Mouse (Mus musculus): ENCODE results near the gene Hist1h3g. TPM values are rescaled to one million over a fixed set of nuclear protein-coding genes. Genes with fewer than 3 reads are reported as not detected.

Hist1h3g gene
- polyA plus RNA-seq, 1 experiment from 2014 or later: 3.5 TPM

DNA sequence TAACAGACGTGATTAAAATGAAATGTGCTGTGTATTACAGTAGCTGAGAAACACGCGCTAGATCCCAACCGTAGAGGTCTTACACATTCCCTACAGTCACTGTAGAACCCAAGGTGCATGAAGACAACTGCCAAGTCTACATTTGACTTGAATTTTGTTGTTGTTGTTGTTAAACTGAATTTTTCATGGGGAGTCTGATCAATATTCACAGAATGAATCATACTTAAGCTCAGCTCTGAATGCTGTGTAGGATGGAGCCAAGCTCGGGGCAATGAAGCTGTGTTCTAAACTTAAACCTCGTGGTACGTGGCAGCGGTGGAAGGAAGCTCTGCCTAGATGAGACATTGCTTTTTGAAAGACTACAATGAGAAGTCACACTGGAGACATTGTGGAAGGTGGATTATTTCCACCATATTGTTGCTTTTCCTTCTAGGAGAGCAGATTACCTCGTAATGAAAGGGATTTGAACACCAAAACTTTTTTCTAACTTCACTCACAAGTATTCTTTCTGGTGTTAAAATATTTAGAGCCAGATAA, 33.1 kb upstream of the Hist1h3g start:
- no peaks in the 10 kb centered on the region for H3K9me3 ChIP-seq
- WGBS: 28% methylated on average over 9 of the region's 9 CpGs
- H3K4me3 ChIP-seq: peak overlapping the region; percentile 55
- no peaks in the 10 kb centered on the region for H3K27me3 ChIP-seq (ENCODE audit: insufficient read depth, poor library complexity, severe bottlenecking)
- no peak for DNase-seq (ENCODE audit: low spot score)
- peaks cover 24% of the 10 kb centered on the region for H3K4me1 ChIP-seq
- H3K36me3 ChIP-seq: no peaks in the 10 kb centered on the region
- H3K27ac ChIP-seq: no peak overlapping the region

GRCm38 (mm10) chr13:23502916-23503315, 32.3 kb upstream of the Hist1h3g start:
- Histone ChIP-seq H3K27ac (no peak overlapping the region), H3K4me3 (no peak overlapping the region), H3K27me3 (ENCODE audit: insufficient read depth, poor library complexity, severe bottlenecking) (no peaks in the 10 kb centered on the region), H3K4me1 (peaks cover 28% of the 10 kb centered on the region), H3K9me3 (no peaks in the 10 kb centered on the region), H3K36me3 (no peaks in the 10 kb centered on the region)
- DNase-seq (ENCODE audit: low spot score): no peak
- 43% methylated on average over 4 of the region's 4 CpGs for WGBS

DNA sequence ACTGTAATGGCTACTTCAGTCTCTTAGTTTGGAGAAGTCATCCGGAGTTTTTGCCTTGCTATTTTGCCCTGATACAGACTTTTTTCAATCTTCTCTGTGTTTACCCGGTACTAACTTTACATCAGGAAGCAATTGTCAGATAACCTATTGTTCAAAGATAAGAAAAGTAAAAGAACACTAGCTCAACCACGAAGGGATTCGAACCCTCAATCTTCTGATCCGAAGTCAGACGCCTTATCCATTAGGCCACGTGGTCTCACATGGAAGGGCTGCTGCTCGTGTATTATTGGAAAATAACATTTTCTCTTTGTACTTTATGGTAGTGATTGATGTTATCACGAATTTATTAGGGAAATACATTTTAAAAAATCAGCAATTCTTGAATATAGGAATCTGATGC, 31.4 kb upstream of the Hist1h3g start:
- H3K27ac ChIP-seq: no peak overlapping the region
- DNase-seq (ENCODE audit: low spot score): no peak
- under 1% methylated on average over 9 of the region's 9 CpGs for WGBS
- H3K4me3 ChIP-seq: peak overlapping the region; percentile 40
- H3K9me3 ChIP-seq: no peaks in the 10 kb centered on the region
- peaks cover 28% of the 10 kb centered on the region for H3K4me1 ChIP-seq
- H3K27me3 ChIP-seq (ENCODE audit: insufficient read depth, poor library complexity, severe bottlenecking): no peaks in the 10 kb centered on the region
- no peaks in the 10 kb centered on the region for H3K36me3 ChIP-seq

DNA sequence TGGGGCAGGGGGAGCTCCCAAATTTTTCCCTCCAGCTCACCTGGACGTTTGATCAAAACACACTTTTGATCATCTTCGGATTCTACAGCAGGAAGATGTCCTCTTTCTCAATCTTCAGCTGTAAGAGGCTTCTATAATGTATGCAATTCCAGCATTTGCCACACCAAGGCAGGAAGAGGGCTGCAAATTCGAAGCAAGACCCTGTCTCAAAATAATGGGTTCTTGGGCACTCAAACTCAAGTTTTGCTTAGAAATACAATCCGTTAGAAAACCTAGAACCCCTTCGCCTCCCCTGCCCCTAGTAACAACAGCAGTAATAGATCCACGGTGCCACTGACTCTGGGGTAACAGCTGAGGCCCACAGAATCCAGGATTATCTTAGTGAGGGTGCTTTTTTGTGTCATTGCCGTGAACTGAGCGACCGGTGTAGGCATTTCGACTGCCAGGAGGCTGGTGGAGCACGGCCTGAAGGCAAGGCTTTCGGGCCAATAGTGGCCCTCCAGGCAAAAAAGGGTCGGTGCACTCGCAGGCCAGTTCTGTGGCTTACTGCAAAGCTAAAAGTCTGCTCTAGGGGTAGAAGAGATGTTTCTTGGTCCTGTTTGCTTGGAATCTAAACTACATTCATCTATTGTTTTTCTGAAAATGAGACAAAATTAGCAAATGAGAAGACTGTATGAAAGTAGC, 29.4 kb upstream of the Hist1h3g start:
- H3K4me1 ChIP-seq: peaks cover 38% of the 10 kb centered on the region
- H3K27ac ChIP-seq: peak overlapping the region; percentile 76
- H3K27me3 ChIP-seq (ENCODE audit: insufficient read depth, poor library complexity, severe bottlenecking): no peaks in the 10 kb centered on the region
- peak overlapping the region; percentile 64 for H3K4me3 ChIP-seq
- WGBS: 3% methylated on average over 14 of the region's 14 CpGs
- no peaks in the 10 kb centered on the region for H3K9me3 ChIP-seq
- no peaks in the 10 kb centered on the region for H3K36me3 ChIP-seq
- DNase-seq (ENCODE audit: low spot score): peak; percentile 86

DNA sequence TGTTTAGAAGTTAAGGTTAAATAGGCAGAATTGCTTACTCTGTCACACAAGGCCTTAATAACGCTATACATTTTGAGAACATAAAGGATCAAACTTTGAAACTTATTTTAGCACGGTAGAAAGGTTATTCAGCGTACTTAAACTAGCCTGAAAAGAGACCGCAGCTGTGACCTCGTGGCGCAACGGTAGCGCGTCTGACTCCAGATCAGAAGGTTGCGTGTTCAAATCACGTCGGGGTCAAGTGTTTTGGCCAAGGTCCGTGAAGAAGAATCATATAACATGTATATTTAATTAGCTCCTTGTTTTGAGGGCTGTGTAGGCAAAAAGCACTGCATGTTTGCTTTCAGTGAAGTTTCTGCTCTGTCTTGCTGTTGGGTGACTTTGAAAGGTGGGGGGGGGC, 28.9 kb upstream of the Hist1h3g start:
- H3K4me1 ChIP-seq: peaks cover 38% of the 10 kb centered on the region

DNA sequence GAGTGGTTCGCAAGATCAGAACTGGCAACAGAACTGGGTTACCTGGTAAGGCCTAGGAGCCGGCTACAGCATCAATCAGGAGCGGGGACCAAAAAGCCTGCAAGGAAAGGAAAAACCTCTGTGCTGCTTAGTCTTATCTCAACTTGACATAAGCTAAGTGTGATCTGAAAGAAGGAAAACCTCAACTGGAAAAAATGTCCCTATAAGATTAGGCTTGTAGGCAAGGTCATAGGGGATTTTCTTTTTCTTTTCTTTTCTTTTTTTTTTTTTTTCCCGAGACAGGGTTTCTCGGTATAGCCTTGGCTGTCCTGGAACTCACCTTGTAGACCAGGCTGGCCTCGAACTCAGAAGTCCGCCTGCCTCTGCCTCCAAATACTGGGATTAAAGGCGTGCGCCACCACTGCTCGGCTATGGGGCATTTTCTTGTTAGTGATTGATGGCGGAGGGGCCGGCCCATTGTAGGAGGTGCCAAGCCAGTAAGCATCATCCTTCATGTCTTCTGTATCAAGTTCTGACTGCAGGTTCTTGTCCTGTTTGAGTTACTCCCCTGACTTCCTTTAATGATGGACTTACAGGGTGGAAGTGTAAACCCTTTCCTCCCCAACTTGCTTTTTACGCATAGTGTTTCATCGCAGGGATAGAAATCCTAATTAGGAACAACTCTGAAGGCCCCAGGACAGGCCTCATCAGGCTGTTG, 28.3 kb upstream of the Hist1h3g start:
- Histone ChIP-seq H3K4me3 (peak overlapping the region; percentile 64), H3K27me3 (ENCODE audit: insufficient read depth, poor library complexity, severe bottlenecking) (no peaks in the 10 kb centered on the region), H3K27ac (peak overlapping the region; percentile 62), H3K4me1 (peaks cover 38% of the 10 kb centered on the region), H3K9me3 (no peaks in the 10 kb centered on the region), H3K36me3 (no peaks in the 10 kb centered on the region)
- peak; percentile 92 for DNase-seq (ENCODE audit: low spot score)
- WGBS: 10% methylated on average over 14 of the region's 14 CpGs

More for the DNA sequence above, 28.9 kb upstream of the Hist1h3g start:
- H3K27ac ChIP-seq: peak overlapping the region; percentile 76; the same call in 1 of the 2 replicates
- H3K27me3 ChIP-seq (ENCODE audit: insufficient read depth, poor library complexity, severe bottlenecking): no peaks in the 10 kb centered on the region
- peak; percentile 85 for DNase-seq (ENCODE audit: low spot score)
- peak overlapping the region; percentile 64 for H3K4me3 ChIP-seq
- H3K36me3 ChIP-seq: no peaks in the 10 kb centered on the region
- H3K9me3 ChIP-seq: no peaks in the 10 kb centered on the region
- WGBS: under 1% methylated on average over 13 of the region's 13 CpGs

DNA sequence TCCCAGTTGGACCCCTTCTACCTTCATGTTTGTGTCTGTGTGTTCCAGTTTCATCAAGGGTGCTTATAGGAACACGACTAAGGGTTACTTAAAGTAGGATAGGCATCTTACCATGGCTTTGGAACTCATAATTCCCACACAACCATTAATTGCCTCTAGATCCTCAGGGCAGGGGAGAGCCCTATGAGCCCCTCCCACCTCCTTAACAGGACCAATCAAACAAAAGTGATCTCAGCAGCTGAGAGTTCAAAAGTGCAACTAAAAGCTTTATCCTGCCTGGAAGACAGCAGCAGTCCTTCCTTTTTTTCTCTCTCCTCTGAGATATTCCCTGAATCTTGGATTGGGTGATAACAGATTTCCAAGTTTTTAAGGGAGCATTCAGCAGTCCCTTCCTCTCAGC, 25.1 kb upstream of the Hist1h3g start:
- no peak overlapping the region for H3K4me3 ChIP-seq
- no peak overlapping the region for H3K27ac ChIP-seq
- WGBS: 31% methylated on average over 1 of the region's 1 CpGs
- H3K9me3 ChIP-seq: no peaks in the 10 kb centered on the region
- H3K27me3 ChIP-seq (ENCODE audit: insufficient read depth, poor library complexity, severe bottlenecking): no peaks in the 10 kb centered on the region
- no peaks in the 10 kb centered on the region for H3K36me3 ChIP-seq
- H3K4me1 ChIP-seq: peaks cover 26% of the 10 kb centered on the region
- no peak for DNase-seq (ENCODE audit: low spot score)

DNA sequence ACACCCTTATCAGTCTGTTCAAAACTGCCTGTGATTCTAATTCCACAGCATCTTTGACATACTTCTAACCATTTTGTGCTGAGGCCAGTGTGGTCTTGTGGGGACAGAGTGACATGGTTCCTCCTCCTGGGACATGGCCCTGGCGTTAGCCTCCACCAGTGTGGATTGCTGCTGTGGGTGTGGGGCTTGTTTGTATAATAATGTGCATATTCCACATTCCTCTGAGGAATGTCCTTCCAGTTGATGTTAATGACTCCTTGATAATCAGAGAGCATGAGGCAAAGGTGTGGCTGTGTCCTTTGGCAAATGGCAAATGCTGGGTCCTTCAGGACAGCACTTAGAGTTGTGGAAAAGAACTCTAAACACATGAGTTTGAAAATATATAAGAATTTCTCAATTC, 21.7 kb upstream of the Hist1h3g start:
- 97% methylated on average over 1 of the region's 1 CpGs for WGBS

GRCm38 (mm10) chr13:23515281-23515680, 19.9 kb upstream of the Hist1h3g start:
- WGBS: 77% methylated on average over 5 of the region's 5 CpGs
- H3K27me3 ChIP-seq (ENCODE audit: insufficient read depth, poor library complexity, severe bottlenecking): no peaks in the 10 kb centered on the region
- H3K9me3 ChIP-seq: no peaks in the 10 kb centered on the region
- DNase-seq (ENCODE audit: low spot score): no peak
- no peak overlapping the region for H3K27ac ChIP-seq
- no peaks in the 10 kb centered on the region for H3K36me3 ChIP-seq
- H3K4me3 ChIP-seq: no peak overlapping the region
- H3K4me1 ChIP-seq: peaks cover 6% of the 10 kb centered on the region

More for the DNA sequence above, 21.7 kb upstream of the Hist1h3g start:
- no peak overlapping the region for H3K27ac ChIP-seq
- no peaks in the 10 kb centered on the region for H3K9me3 ChIP-seq
- no peaks in the 10 kb centered on the region for H3K36me3 ChIP-seq
- H3K27me3 ChIP-seq (ENCODE audit: insufficient read depth, poor library complexity, severe bottlenecking): no peaks in the 10 kb centered on the region
- no peak overlapping the region for H3K4me3 ChIP-seq
- DNase-seq (ENCODE audit: low spot score): no peak
- H3K4me1 ChIP-seq: peaks cover 10% of the 10 kb centered on the region

DNA sequence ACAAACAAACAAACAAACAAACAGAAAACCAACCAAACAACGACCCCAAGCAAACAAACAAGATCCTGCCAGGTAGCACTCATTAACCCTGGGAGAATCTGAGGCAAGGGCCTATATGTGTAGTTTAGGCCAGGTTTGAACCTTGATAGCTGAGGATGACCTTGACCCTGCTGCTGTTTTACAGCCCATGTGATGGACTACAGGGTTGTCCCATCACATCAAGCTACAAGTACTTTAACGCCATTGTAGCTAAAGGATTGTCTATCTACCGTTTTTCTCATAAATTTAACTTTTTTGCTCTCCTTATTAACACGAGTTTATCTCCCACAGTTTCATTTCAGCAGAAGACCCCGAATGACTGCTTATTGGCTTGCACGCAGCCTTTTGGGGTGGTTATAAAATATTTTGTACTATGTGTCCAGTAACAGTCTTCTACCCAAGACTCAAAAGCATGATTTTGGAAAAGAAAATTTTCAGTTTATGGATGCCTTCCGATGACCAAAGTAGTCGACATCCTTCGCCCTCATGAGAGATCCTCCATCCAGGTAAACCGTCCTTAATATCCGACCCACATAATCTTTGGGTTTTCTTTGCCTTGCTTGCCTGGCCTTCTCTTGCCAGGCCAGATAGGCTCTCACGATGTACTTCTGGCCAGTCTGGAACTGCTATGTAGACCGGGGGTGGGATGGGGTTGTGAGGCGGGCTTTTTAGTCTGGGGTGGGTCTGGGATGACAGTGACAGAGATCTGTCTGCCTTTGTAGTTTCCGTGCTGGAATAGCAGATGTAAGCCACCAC, 19.2 kb upstream of the Hist1h3g start:
- DNase-seq (ENCODE audit: low spot score): no peak
- H3K27me3 ChIP-seq (ENCODE audit: insufficient read depth, poor library complexity, severe bottlenecking): no peaks in the 10 kb centered on the region
- peak overlapping the region; percentile 63 for H3K4me3 ChIP-seq
- H3K36me3 ChIP-seq: no peaks in the 10 kb centered on the region
- H3K4me1 ChIP-seq: no peaks in the 10 kb centered on the region
- H3K27ac ChIP-seq: no peak overlapping the region
- H3K9me3 ChIP-seq: no peaks in the 10 kb centered on the region
- 49% methylated on average over 15 of the region's 15 CpGs for WGBS

- under 1% methylated on average over 19 of the region's 19 CpGs for WGBS
- Histone ChIP-seq H3K27me3 (ENCODE audit: insufficient read depth, poor library complexity, severe bottlenecking) (no peaks in the 10 kb centered on the region), H3K36me3 (no peaks in the 10 kb centered on the region), H3K4me1 (no peaks in the 10 kb centered on the region), H3K4me3 (peak overlapping the region; percentile 63), H3K9me3 (no peaks in the 10 kb centered on the region), H3K27ac (no peak overlapping the region)
- DNase-seq (ENCODE audit: low spot score): no peak
Measured at GRCm38 (mm10) chr13:23516822-23517602, 18.2 kb upstream of the Hist1h3g start.

DNA sequence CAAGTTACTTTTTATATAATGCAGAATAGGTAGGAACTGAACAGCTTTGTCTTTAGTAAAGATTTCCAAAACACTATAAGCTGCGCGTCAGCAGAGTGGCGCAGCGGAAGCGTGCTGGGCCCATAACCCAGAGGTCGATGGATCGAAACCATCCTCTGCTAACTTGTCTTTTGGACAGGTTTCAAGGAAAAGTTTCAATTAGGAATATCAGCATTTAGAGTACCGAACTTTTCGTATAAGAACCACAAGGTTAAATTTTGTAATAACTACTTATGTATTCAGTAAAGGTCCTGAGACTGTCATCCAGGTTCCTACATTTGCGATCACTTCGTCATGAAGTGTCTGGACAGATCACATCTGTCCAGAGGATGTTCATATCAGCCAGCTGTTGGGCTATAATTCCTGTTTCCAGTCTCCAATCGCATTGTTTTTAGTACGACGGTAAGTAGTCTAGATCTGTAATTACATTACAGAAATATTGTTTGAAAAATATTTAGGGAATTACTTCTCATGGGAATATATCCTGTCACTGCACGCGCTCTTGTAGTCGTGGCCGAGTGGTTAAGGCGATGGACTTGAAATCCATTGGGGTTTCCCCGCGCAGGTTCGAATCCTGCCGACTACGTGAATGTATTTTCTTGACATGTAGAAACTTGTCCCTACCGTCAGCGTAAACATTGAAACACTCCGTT, 17.5 kb upstream of the Hist1h3g start:
- no peaks in the 10 kb centered on the region for H3K9me3 ChIP-seq
- H3K4me1 ChIP-seq: no peaks in the 10 kb centered on the region
- no peaks in the 10 kb centered on the region for H3K36me3 ChIP-seq
- H3K4me3 ChIP-seq: peak overlapping the region; percentile 63
- H3K27me3 ChIP-seq (ENCODE audit: insufficient read depth, poor library complexity, severe bottlenecking): no peaks in the 10 kb centered on the region
- DNase-seq (ENCODE audit: low spot score): peak; percentile 91
- whole genome bisulfite sequencing: under 1% methylated on average over 27 of the region's 27 CpGs
- no peak overlapping the region for H3K27ac ChIP-seq
